Mouse (Mus musculus) hindbrain, postnatal 0 days (tissue): Measurements from ENCODE around the gene Agap1. TPM values are rescaled to one million over a fixed set of nuclear protein-coding genes. Genes with fewer than 3 reads are reported as not detected.

ENCODE experiments used
- ATAC-seq: fragments of 200-750 bp; cut with Nextera tagmentation; 2 replicates; pipeline ENCODE4 v1.8.0; 2017; ENCODE audit warnings: mild to moderate bottlenecking, moderate TSS enrichment, moderate library complexity
- DNase-seq: peaks from one replicate; pipeline ENCODE4 v3.0.0-alpha.2; 2015; ENCODE audit warnings: low spot score
- H3K27ac ChIP-seq: fragments of 300-500 bp; sonication (generic); 2 replicates; pipeline ENCODE4 v1.5.1; 2014; ENCODE audit warnings: mild to moderate bottlenecking
- H3K27me3 ChIP-seq: fragments of 300-500 bp; sonication (generic); 2 replicates; pipeline ENCODE4 v1.6.1; 2014; ENCODE audit warnings: low read length, mixed read lengths; ENCODE audit not compliant: insufficient read depth
- H3K36me3 ChIP-seq: fragments of 300-500 bp; sonication (generic); 2 replicates; pipeline ENCODE4 v1.6.1; 2014; ENCODE audit warnings: low read length, mixed read lengths; ENCODE audit not compliant: insufficient read depth
- H3K4me1 ChIP-seq: fragments of 300-500 bp; sonication (generic); 2 replicates; pipeline ENCODE4 v1.6.1; 2014; ENCODE audit warnings: antibody characterized with exemption, low read length, mixed read lengths; ENCODE audit not compliant: insufficient read depth
- H3K4me2 ChIP-seq: fragments of 300-500 bp; sonication (generic); 2 replicates; pipeline ENCODE4 v1.6.1; 2014; ENCODE audit warnings: low read depth, mild to moderate bottlenecking, low read length, moderate library complexity, mixed read lengths
- H3K4me3 ChIP-seq: fragments of 300-500 bp; sonication (generic); 2 replicates; pipeline ENCODE4 v1.5.1; 2014; ENCODE audit warnings: low read length
- H3K9ac ChIP-seq: fragments of 300-500 bp; sonication (generic); replicated peaks from 2 replicates; pipeline ENCODE4 v1.6.1; 2014; ENCODE audit warnings: mild to moderate bottlenecking, low read length, moderate library complexity, mixed read lengths
- H3K9me3 ChIP-seq: fragments of 300-500 bp; sonication (generic); 2 replicates; pipeline ENCODE4 v1.6.1; 2016; ENCODE audit warnings: low read length, mixed read lengths
- CTCF ChIP-seq: IDR thresholded peaks from 2 replicates; pipeline ENCODE4 v1.5.1; 2016; ENCODE audit warnings: antibody characterized with exemption, control low read depth, low read depth
- WGBS: fragments of 180-500 bp; shearing (Covaris S2); extraction: QIAGEN DNeasy Blood & Tissue Kit; methylation state at CpG from one replicate; pipeline ENCODE4 v1.1.7; 2014; 5-methylcytosine and 5-hydroxymethylcytosine counted together
- polyA plus RNA-seq: library from polyadenylated mRNA; unstranded; fragments of >200 nt; fragmentation: Nextera tagmentation; extraction: Ambion mirVana; gene quantifications from 2 replicates; pipeline ENCODE4 v1.2.1, GENCODE M21; 2015
- total RNA-seq: library from RNA; depleted of rRNA; stranded (reverse); fragments of >200 nt; gene quantifications from 2 replicates; pipeline ENCODE4 v1.2.3, GENCODE M21; 2014

Agap1 gene
- total and polyA plus RNA-seq, 2 experiments from 2014 or later: 40.0 to 122 TPM

GRCm38 (mm10) chr1:89940961-89941524, 486.4 kb downstream of the Agap1 start:
- no peak for DNase-seq
- TF ChIP-seq CTCF: no peak

GRCm38 (mm10) chr1:89941701-89942381, 487.2 kb downstream of the Agap1 start:
- Histone ChIP-seq H3K27ac (no peak overlapping the region; the same call in 1 of the 2 replicates), H3K27me3 (peaks cover 45% of the 10 kb centered on the region), H3K9ac (0 out of 2 replicates have a peak overlapping the region, but pooled peaks have one; percentile 5), H3K4me3 (peak overlapping the region; percentile 28), H3K9me3 (no peaks in the 10 kb centered on the region), H3K4me2 (peak overlapping the region; percentile 59), H3K36me3 (no peaks in the 10 kb centered on the region), H3K4me1 (0 out of 2 replicates have a peak, but pooled peaks cover 6% of the 10 kb centered on the region)
- under 1% methylated on average over 40 of the region's 40 CpGs for WGBS
- DNase-seq (peak; percentile 38), ATAC-seq (peak; percentile 31; the same call in 1 of the 2 replicates)
- TF ChIP-seq CTCF: no peak

More at GRCm38 (mm10) chr1:89940961-89941524, 486.4 kb downstream of the Agap1 start:
- Histone ChIP-seq H3K4me3 (no peak overlapping the region), H3K27ac (no peak overlapping the region), H3K9ac (no peak overlapping the region), H3K27me3 (peaks cover 52% of the 10 kb centered on the region), H3K36me3 (no peaks in the 10 kb centered on the region), H3K4me2 (no peak overlapping the region; the same call in 1 of the 2 replicates), H3K4me1 (0 out of 2 replicates have a peak, but pooled peaks cover 6% of the 10 kb centered on the region), H3K9me3 (no peaks in the 10 kb centered on the region)
- no peak for ATAC-seq
- WGBS: 20% methylated on average over 15 of the region's 15 CpGs

GRCm38 (mm10) chr1:89942395-89942976, 487.9 kb downstream of the Agap1 start:
- 3% methylated on average over 15 of the region's 15 CpGs for WGBS
- H3K9me3 ChIP-seq: no peaks in the 10 kb centered on the region
- no peaks in the 10 kb centered on the region for H3K36me3 ChIP-seq
- H3K4me3 ChIP-seq: peak overlapping the region; percentile 28; the same call in 1 of the 2 replicates
- TF ChIP-seq CTCF: no peak
- H3K27me3 ChIP-seq: peaks cover 39% of the 10 kb centered on the region
- 0 out of 2 replicates have a peak, but pooled peaks cover 6% of the 10 kb centered on the region for H3K4me1 ChIP-seq
- no peak for DNase-seq
- H3K27ac ChIP-seq: no peak overlapping the region
- H3K9ac ChIP-seq: 0 out of 2 replicates have a peak overlapping the region, but pooled peaks have one; percentile 5
- no peak for ATAC-seq
- H3K4me2 ChIP-seq: peak overlapping the region; percentile 59

GRCm38 (mm10) chr1:89943202-89943601, 488.6 kb downstream of the Agap1 start:
- 0 out of 2 replicates have a peak overlapping the region, but pooled peaks have one; percentile 13 for H3K4me2 ChIP-seq

More at GRCm38 (mm10) chr1:89943202-89943601, 488.6 kb downstream of the Agap1 start:
- peak; percentile 89 for TF ChIP-seq CTCF
- H3K4me3 ChIP-seq: no peak overlapping the region
- no peak overlapping the region for H3K9ac ChIP-seq
- 0 out of 2 replicates have a peak, but pooled peaks cover 6% of the 10 kb centered on the region for H3K4me1 ChIP-seq
- no peak overlapping the region for H3K27ac ChIP-seq
- H3K27me3 ChIP-seq: peaks cover 34% of the 10 kb centered on the region
- DNase-seq: peak; percentile 88
- H3K9me3 ChIP-seq: no peaks in the 10 kb centered on the region
- ATAC-seq: peak; percentile 61; the same call in 1 of the 2 replicates
- 1% methylated on average over 16 of the region's 16 CpGs for WGBS
- H3K36me3 ChIP-seq: no peaks in the 10 kb centered on the region
